Mouse (Mus musculus) embryonic facial prominence, embryonic 12.5 days (tissue): ENCODE measurements around the gene Ctu2. TPM values are rescaled to one million over a fixed set of nuclear protein-coding genes. Genes with fewer than 3 reads are reported as not detected.

ENCODE experiments used
- ATAC-seq: fragments of 200-750 bp; cut with Nextera tagmentation; 2 replicates; pipeline ENCODE4 v1.8.0; 2017; ENCODE audit not compliant: insufficient number of reproducible peaks, insufficient read depth, low FRiP score, low TSS enrichment
- H3K27ac ChIP-seq: fragments of 300-500 bp; sonication (generic); 2 replicates; pipeline ENCODE4 v1.5.1; 2016; ENCODE audit warnings: mild to moderate bottlenecking
- H3K27me3 ChIP-seq: fragments of 300-500 bp; sonication (generic); 2 replicates; pipeline ENCODE4 v1.6.1; 2016; ENCODE audit warnings: mild to moderate bottlenecking, moderate library complexity
- H3K36me3 ChIP-seq: fragments of 300-500 bp; sonication (generic); 2 replicates; pipeline ENCODE4 v1.6.1; 2016; ENCODE audit warnings: mild to moderate bottlenecking
- H3K4me1 ChIP-seq: fragments of 300-500 bp; sonication (generic); 2 replicates; pipeline ENCODE4 v1.6.1; 2016
- H3K4me2 ChIP-seq: fragments of 300-500 bp; sonication (generic); replicated peaks from 2 replicates; pipeline ENCODE4 v1.6.1; 2016; ENCODE audit warnings: mild to moderate bottlenecking, moderate library complexity
- H3K4me3 ChIP-seq: fragments of 300-500 bp; sonication (generic); 2 replicates; pipeline ENCODE4 v1.5.1; 2016; ENCODE audit warnings: mild to moderate bottlenecking
- H3K9ac ChIP-seq: fragments of 300-500 bp; sonication (generic); 2 replicates; pipeline ENCODE4 v1.6.1; 2016; ENCODE audit warnings: mild to moderate bottlenecking, moderate library complexity
- H3K9me3 ChIP-seq: fragments of 300-500 bp; sonication (generic); 2 replicates; pipeline ENCODE4 v1.6.1; 2016; ENCODE audit warnings: mild to moderate bottlenecking, moderate library complexity
- WGBS: fragments of 180-500 bp; shearing (Covaris S2); methylation state at CpG from one replicate; pipeline ENCODE4 v1.1.7; 2016; 5-methylcytosine and 5-hydroxymethylcytosine counted together
- polyA plus RNA-seq: library from polyadenylated mRNA; unstranded; fragments of >200 nt; fragmentation: Nextera tagmentation; extraction: Ambion mirVana; gene quantifications from 2 replicates; pipeline ENCODE4 v1.2.1, GENCODE M21; 2016

Ctu2 gene
- polyA plus RNA-seq, 1 experiment from 2014 or later = 69.9 TPM

- H3K4me1 ChIP-seq = no peaks in the 10 kb centered on the region
- H3K27me3 ChIP-seq = peaks cover 8% of the 10 kb centered on the region
- no peak overlapping the region for H3K9ac ChIP-seq
- no peak for ATAC-seq
- H3K4me3 ChIP-seq = no peak overlapping the region
- H3K9me3 ChIP-seq = no peaks in the 10 kb centered on the region
- WGBS = 86% methylated on average over 13 of the region's 13 CpGs
- H3K27ac ChIP-seq = no peak overlapping the region
- no peak overlapping the region for H3K4me2 ChIP-seq
- H3K36me3 ChIP-seq = peaks cover 60% of the 10 kb centered on the region
These were observed 8.1 kb upstream of the Ctu2 start for GRCm38 (mm10) chr8:122467816-122468215.

GRCm38 (mm10) chr8:122469407-122469806 is 6.5 kb upstream of the Ctu2 start:
- H3K9me3 ChIP-seq = no peaks in the 10 kb centered on the region
- no peak for ATAC-seq
- no peak overlapping the region for H3K4me2 ChIP-seq
- peaks cover 70% of the 10 kb centered on the region for H3K36me3 ChIP-seq
- no peak overlapping the region for H3K4me3 ChIP-seq
- peaks cover 5% of the 10 kb centered on the region; the same call in 1 of the 2 replicates for H3K4me1 ChIP-seq
- H3K27ac ChIP-seq = no peak overlapping the region
- no peaks in the 10 kb centered on the region for H3K27me3 ChIP-seq
- 73% methylated on average over 6 of the region's 6 CpGs for WGBS
- no peak overlapping the region for H3K9ac ChIP-seq

- Histone ChIP-seq H3K9me3 (no peaks in the 10 kb centered on the region), H3K4me2 (no peak overlapping the region), H3K9ac (no peak overlapping the region), H3K36me3 (peaks cover 68% of the 10 kb centered on the region), H3K27ac (no peak overlapping the region), H3K27me3 (no peaks in the 10 kb centered on the region), H3K4me3 (no peak overlapping the region), H3K4me1 (peaks cover 9% of the 10 kb centered on the region)
- no peak for ATAC-seq
- 88% methylated on average over 10 of the region's 10 CpGs for WGBS
These were observed 6.0 kb upstream of the Ctu2 start for GRCm38 (mm10) chr8:122469965-122470364.

GRCm38 (mm10) chr8:122470691-122471090 is 5.3 kb upstream of the Ctu2 start:
- ATAC-seq = no peak
- Histone ChIP-seq H3K9ac (no peak overlapping the region), H3K27ac (no peak overlapping the region), H3K36me3 (peaks cover 62% of the 10 kb centered on the region), H3K4me1 (peaks cover 11% of the 10 kb centered on the region), H3K27me3 (no peaks in the 10 kb centered on the region), H3K4me2 (no peak overlapping the region), H3K9me3 (no peaks in the 10 kb centered on the region), H3K4me3 (no peak overlapping the region)
- WGBS = 75% methylated on average over 5 of the region's 5 CpGs

- 0 out of 2 replicates have a peak overlapping the region, but pooled peaks have one; percentile 9 for H3K4me2 ChIP-seq
- 88% methylated on average over 8 of the region's 8 CpGs for WGBS
- H3K9ac ChIP-seq = no peak overlapping the region
- no peaks in the 10 kb centered on the region for H3K9me3 ChIP-seq
- ATAC-seq = no peak
- H3K4me3 ChIP-seq = no peak overlapping the region
- peaks cover 21% of the 10 kb centered on the region for H3K4me1 ChIP-seq
- H3K27ac ChIP-seq = no peak overlapping the region
- H3K27me3 ChIP-seq = no peaks in the 10 kb centered on the region
- H3K36me3 ChIP-seq = peaks cover 49% of the 10 kb centered on the region
These were observed 2.0 kb upstream of the Ctu2 start for GRCm38 (mm10) chr8:122473911-122474421.

GRCm38 (mm10) chr8:122474951-122475560 is 887 bp upstream of the Ctu2 start:
- Histone ChIP-seq H3K36me3 (peaks cover 49% of the 10 kb centered on the region), H3K9ac (peak overlapping the region; percentile 94), H3K4me3 (peak overlapping the region; percentile 96), H3K9me3 (no peaks in the 10 kb centered on the region), H3K4me1 (peaks cover 21% of the 10 kb centered on the region), H3K27ac (peak overlapping the region; percentile 70), H3K27me3 (no peaks in the 10 kb centered on the region), H3K4me2 (peak overlapping the region; percentile 94)
- WGBS = 13% methylated on average over 16 of the region's 16 CpGs
- ATAC-seq = no peak

- WGBS = 91% methylated on average over 8 of the region's 8 CpGs
- Histone ChIP-seq H3K27me3 (no peaks in the 10 kb centered on the region), H3K4me3 (no peak overlapping the region), H3K4me1 (no peaks in the 10 kb centered on the region), H3K9ac (no peak overlapping the region), H3K4me2 (no peak overlapping the region), H3K9me3 (no peaks in the 10 kb centered on the region), H3K27ac (no peak overlapping the region), H3K36me3 (peaks cover 98% of the 10 kb centered on the region)
- no peak for ATAC-seq
These were observed 6.5 kb downstream of the Ctu2 start for GRCm38 (mm10) chr8:122482448-122482847.

- WGBS = 96% methylated on average over 7 of the region's 7 CpGs
- peaks cover 96% of the 10 kb centered on the region for H3K36me3 ChIP-seq
These were observed 7.9 kb downstream of the Ctu2 start for GRCm38 (mm10) chr8:122483877-122484276.

GRCm38 (mm10) chr8:122484831-122485230 is 8.9 kb downstream of the Ctu2 start:
- H3K4me1 ChIP-seq = no peaks in the 10 kb centered on the region
- no peak overlapping the region for H3K9ac ChIP-seq
- no peaks in the 10 kb centered on the region for H3K9me3 ChIP-seq
- H3K27ac ChIP-seq = no peak overlapping the region
- ATAC-seq = no peak
- WGBS = 92% methylated on average over 12 of the region's 12 CpGs
- no peak overlapping the region for H3K4me3 ChIP-seq
- no peak overlapping the region for H3K4me2 ChIP-seq
- peaks cover 95% of the 10 kb centered on the region for H3K36me3 ChIP-seq
- H3K27me3 ChIP-seq = no peaks in the 10 kb centered on the region

More at GRCm38 (mm10) chr8:122483877-122484276, 7.9 kb downstream of the Ctu2 start:
- no peak for ATAC-seq
- Histone ChIP-seq H3K9me3 (no peaks in the 10 kb centered on the region), H3K27me3 (no peaks in the 10 kb centered on the region), H3K4me1 (no peaks in the 10 kb centered on the region), H3K9ac (no peak overlapping the region), H3K27ac (no peak overlapping the region), H3K4me2 (no peak overlapping the region), H3K4me3 (no peak overlapping the region)

GRCm38 (mm10) chr8:122488387-122488786 is 12.4 kb downstream of the Ctu2 start:
- Histone ChIP-seq H3K36me3 (peaks cover 86% of the 10 kb centered on the region), H3K27me3 (no peaks in the 10 kb centered on the region), H3K4me1 (no peaks in the 10 kb centered on the region), H3K4me3 (no peak overlapping the region), H3K9ac (no peak overlapping the region), H3K4me2 (no peak overlapping the region), H3K27ac (no peak overlapping the region), H3K9me3 (no peaks in the 10 kb centered on the region)
- 94% methylated on average over 9 of the region's 9 CpGs for WGBS
- ATAC-seq = no peak

- no peak overlapping the region for H3K4me3 ChIP-seq
- no peak for ATAC-seq
- peaks cover 64% of the 10 kb centered on the region for H3K36me3 ChIP-seq
- H3K4me1 ChIP-seq = no peaks in the 10 kb centered on the region
- WGBS = 78% methylated on average over 12 of the region's 12 CpGs
- H3K9me3 ChIP-seq = no peaks in the 10 kb centered on the region
- H3K4me2 ChIP-seq = no peak overlapping the region
- no peaks in the 10 kb centered on the region for H3K27me3 ChIP-seq
- H3K9ac ChIP-seq = no peak overlapping the region
- no peak overlapping the region for H3K27ac ChIP-seq
These were observed 21.2 kb downstream of the Ctu2 start for GRCm38 (mm10) chr8:122497016-122497734.

GRCm38 (mm10) chr8:122497912-122498311 is 22.0 kb downstream of the Ctu2 start:
- ATAC-seq = no peak
- Histone ChIP-seq H3K4me3 (no peak overlapping the region), H3K36me3 (peaks cover 59% of the 10 kb centered on the region), H3K9me3 (no peaks in the 10 kb centered on the region), H3K27ac (no peak overlapping the region), H3K9ac (no peak overlapping the region), H3K27me3 (no peaks in the 10 kb centered on the region), H3K4me1 (no peaks in the 10 kb centered on the region), H3K4me2 (no peak overlapping the region)
- 75% methylated on average over 17 of the region's 17 CpGs for WGBS
